Mouse (Mus musculus) left cerebral cortex, postnatal 14 days (tissue): ENCODE measurements around the gene Olfr134. TPM values are rescaled to one million over a fixed set of nuclear protein-coding genes. Genes with fewer than 3 reads are reported as not detected.
"Not testable (repeated sequence)": the region's sequence is repeated elsewhere in the genome, so short reads cannot be mapped to it uniquely, and the experiment has no call there.

Experiments used
- DNase-seq, 2 experiments: peaks; one replicate each; pipeline ENCODE4 v3.0.0; 2021 to 2022; ENCODE audit warnings: low spot score in 2 of 2, mixed read lengths in 1 of 2
- intact Hi-C: fragments of 180-260 bp; cut with DNase I; formaldehyde crosslinking; loops from one replicate; pipeline ENCODE4 v1.15.1; 2025
- long read RNA-seq, 2 experiments: library from polyadenylated mRNA; stranded (forward); transcript quantifications; one replicate each; pipeline ENCODE4 v2.0.0; 2021
- total RNA-seq, 2 experiments: library from RNA; stranded (reverse); gene quantifications; 2 replicates each; pipeline ENCODE4 v1.2.3; 2021

Gene Olfr134
- not detected for total RNA-seq
- long read RNA-seq, experiment 1, result 0 reads
- long read RNA-seq, experiment 2, result 0 reads

DNA sequence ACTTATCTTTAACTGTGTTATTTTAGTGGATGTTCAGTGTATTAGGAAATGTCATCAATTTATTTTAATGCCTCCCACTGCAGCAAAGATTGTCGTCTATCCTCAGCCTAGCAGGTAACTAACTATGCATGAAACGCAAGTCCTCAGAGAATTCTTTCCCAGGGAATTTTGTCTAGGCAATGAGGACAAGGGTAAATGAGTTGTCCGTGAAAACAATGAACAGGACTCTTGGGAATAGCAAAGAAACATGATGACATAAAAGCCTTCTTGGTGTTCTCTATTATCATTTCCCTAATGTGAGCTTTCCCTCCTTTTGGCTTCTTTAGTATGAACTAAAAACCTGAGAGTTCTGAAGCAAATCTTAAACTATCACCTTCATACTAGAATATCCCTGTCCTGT, at the start of gene Olfr134:
Gene Olfr134, plus strand, starts transcription at position 301 of the 400 bp plus-strand sequence.
- no peak for DNase-seq
- intact Hi-C loops, result no loop called here

- DNase-seq, intact Hi-C loops: not testable (repeated sequence)
Measured at GRCm38 (mm10) chr17:38124199-38124598, 47.0 kb upstream of the Olfr134 start.

DNA sequence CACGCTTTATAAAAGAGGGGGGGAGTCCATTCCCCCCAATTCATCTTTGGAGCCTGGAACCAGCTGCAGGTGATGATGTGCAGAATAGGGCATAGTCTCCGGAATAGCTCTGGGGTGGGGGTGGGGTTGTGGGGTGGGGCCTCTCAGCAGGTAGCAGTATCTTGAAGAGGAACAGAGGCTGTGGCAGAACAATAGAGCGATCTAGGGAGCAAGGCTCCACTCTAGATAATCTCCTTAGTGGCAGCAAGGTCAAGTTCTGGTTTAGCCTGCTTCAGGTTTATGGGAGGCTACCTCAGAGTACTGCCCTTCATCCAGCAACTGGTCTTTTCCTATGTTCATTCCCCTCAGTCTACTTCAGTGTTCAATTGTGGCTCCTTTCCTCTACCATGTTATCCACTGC, 45.8 kb upstream of the Olfr134 start:
- intact Hi-C loops, DNase-seq: not testable (repeated sequence)

DNA sequence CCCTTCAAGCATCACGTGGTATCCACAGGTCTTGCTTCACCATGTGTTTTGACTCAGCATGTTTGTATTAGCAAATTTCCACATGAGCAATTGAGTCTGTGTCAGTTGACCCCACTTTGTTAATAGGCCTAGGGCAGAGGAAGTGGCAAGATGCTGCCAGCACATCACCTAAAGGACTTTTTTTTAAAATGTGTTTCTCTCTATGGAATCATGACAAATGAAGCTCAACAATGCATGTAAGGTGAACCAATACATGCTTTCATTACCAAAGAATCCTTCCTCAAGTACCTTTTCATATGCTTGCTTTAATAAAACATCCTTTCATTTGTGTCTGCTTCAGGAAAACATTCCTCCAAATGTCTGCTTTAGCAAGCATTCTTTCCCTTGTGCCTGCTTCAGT, 36.8 kb upstream of the Olfr134 start, which contains the start of gene Olfr132:
Gene Olfr132, minus strand, starts transcription at position 101 of the 400 bp plus-strand sequence.
- intact Hi-C loops, result no loop called here
- DNase-seq, result no peak

- intact Hi-C loops, result no loop called here
- DNase-seq, result no peak
Measured at GRCm38 (mm10) chr17:38144981-38145380, 26.2 kb upstream of the Olfr134 start, which contains the start of gene Olfr133. TSS of gene Olfr133 (plus strand) at chr17:38145281.

GRCm38 (mm10) chr17:38204035-38204434, 32.8 kb downstream of the Olfr134 start, which contains the start of gene Olfr135:
TSS of gene Olfr135 (plus strand) at chr17:38204335.
- no peak for DNase-seq
- intact Hi-C loops, result no loop called here

Other genes starting within 250 kb of the Olfr134 start
- gene Olfr761, start 218.3 kb upstream of the Olfr134 start, total RNA-seq, result not detected
- not detected for gene Olfr129, start 111.3 kb upstream of the Olfr134 start, total RNA-seq
- not detected for gene Olfr130, start 107.5 kb upstream of the Olfr134 start, total RNA-seq
- not detected for gene Olfr131, start 82.7 kb upstream of the Olfr134 start, total RNA-seq
- not detected for gene Olfr132, start 36.9 kb upstream of the Olfr134 start, total RNA-seq
- gene Olfr133, start 26.1 kb upstream of the Olfr134 start, total RNA-seq, result not detected
- gene Olfr135, start 32.9 kb downstream of the Olfr134 start, total RNA-seq, result not detected
- not detected for gene Olfr138, start 89.6 kb downstream of the Olfr134 start, total RNA-seq
- not detected for gene Olfr137, start 136.2 kb downstream of the Olfr134 start, total RNA-seq
- gene Olfr136, start 158.4 kb downstream of the Olfr134 start, total RNA-seq, result not detected
- gene Esp36, start 248.8 kb downstream of the Olfr134 start, total RNA-seq, result not detected